Mouse (Mus musculus): ENCODE data around the gene Macf1. TPM values are rescaled to one million over a fixed set of nuclear protein-coding genes. Genes with fewer than 3 reads are reported as not detected.
"Not testable (repeated sequence)": the region's sequence is repeated elsewhere in the genome, so short reads cannot be mapped to it uniquely, and the experiment has no call there.

Gene Macf1
- total RNA-seq, 2 experiments from 2014 or later: 49.0 to 51.9 TPM

- intact Hi-C loops (cut with DNase I): no loop called here
- no peak for DNase-seq
Observed at GRCm38 (mm10) chr4:123334177-123334576, 350.0 kb downstream of the Macf1 start.

GRCm38 (mm10) chr4:123333151-123333550 is 351.0 kb downstream of the Macf1 start:
- intact Hi-C loops (cut with DNase I): no loop called here
- no peak for DNase-seq

GRCm38 (mm10) chr4:123331961-123332360 is 352.2 kb downstream of the Macf1 start:
- DNase-seq; intact Hi-C loops (cut with DNase I): not testable (repeated sequence)

DNA sequence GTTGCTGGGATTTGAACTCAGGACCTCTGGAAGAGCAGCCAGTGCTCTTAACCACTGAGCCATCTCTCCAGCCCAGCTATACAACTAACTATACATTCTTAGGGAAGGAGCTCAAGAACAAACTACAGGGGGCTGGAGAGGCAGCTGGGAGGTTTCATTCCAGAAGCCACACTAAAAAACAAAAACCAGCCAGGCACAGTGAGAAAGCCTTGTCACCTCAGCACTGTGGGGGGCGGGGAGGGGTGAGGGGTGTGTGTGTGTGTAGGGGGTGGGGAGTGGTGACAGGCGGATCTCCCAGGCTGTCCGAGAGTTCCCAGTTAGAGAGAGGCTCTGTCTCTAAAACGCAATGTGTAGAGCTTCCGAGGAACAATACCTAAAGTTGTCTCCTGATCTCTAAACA is 352.8 kb downstream of the Macf1 start:
- intact Hi-C loops (cut with DNase I): no loop called here
- DNase-seq: no peak

DNA sequence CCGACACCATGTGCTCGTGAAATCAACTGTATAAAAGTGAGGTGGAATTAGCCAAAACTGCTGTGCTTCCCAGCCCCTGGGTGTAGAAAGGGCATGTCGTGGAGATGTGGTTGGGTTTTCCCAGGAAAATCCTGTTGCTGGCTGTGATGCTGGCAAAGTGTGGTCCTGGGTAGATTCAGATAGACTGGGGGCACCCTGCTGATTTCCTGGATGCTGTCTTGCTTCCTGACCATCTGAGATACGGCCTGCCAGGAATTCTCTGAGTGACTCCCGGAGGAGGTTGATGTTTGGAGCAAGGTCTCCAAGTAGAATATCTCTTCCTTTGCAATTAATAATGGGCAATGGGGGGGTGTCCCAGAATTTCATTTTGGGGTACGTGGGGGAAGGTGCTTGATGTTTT is 355.2 kb downstream of the Macf1 start:
- intact Hi-C loops (cut with DNase I): no loop called here
- no peak for DNase-seq

GRCm38 (mm10) chr4:123327630-123328029 is 356.5 kb downstream of the Macf1 start:
- no peak for DNase-seq
- intact Hi-C loops (cut with DNase I): no loop called here

DNA sequence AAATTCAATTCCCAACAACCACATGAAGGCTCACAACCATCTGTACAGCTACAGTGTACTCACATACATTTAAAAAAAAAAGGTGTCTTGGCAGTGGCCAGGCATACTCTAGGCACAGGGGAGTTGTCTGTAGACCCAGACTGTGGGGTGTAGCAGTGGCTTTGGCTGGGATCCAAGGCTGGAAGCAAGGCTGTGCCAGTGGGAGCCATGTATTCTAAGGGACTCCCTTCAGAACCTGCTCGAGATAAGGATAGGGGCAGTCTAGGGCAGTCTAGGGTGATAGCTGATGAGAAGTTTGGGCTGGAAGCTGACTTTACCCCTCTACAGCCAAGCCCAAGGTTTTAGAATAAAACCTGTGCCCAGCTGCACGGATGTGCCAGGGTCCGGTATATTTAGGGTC is 358.1 kb downstream of the Macf1 start:
- intact Hi-C loops (cut with DNase I): no loop called here
- no peak for DNase-seq

GRCm38 (mm10) chr4:123323534-123323933 is 360.6 kb downstream of the Macf1 start, which contains the start of gene Oxct2a:
Gene Oxct2a, minus strand, starts transcription at chr4:123323634.
- intact Hi-C loops (cut with DNase I): no loop called here
- DNase-seq: no peak

GRCm38 (mm10) chr4:123322910-123323309 is 361.2 kb downstream of the Macf1 start:
- DNase-seq; intact Hi-C loops (cut with DNase I): not testable (repeated sequence)

DNA sequence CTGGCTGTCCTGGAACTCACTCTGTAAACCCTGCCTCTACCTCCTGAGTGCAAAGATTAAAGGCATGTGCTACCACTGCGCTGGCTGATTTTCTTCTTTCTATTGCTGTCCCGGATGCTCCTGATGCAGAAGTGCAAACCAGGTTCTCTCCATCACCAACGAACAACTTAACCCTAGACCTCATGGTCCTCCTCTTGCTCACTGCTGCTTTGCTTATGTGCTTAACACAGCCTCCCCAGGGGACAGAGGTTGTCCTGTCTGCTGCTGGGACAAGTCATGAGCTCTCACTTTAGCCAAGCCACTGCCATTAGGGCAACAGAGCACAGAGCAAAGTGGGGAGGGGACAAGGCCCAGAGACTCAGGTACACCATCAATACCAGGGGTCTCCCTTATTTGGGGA is 369.7 kb downstream of the Macf1 start:
- intact Hi-C loops (cut with DNase I): no loop called here
- DNase-seq: no peak

- DNase-seq: no peak
- intact Hi-C loops (cut with DNase I): no loop called here
Observed at GRCm38 (mm10) chr4:123313010-123313409, 371.1 kb downstream of the Macf1 start.

DNA sequence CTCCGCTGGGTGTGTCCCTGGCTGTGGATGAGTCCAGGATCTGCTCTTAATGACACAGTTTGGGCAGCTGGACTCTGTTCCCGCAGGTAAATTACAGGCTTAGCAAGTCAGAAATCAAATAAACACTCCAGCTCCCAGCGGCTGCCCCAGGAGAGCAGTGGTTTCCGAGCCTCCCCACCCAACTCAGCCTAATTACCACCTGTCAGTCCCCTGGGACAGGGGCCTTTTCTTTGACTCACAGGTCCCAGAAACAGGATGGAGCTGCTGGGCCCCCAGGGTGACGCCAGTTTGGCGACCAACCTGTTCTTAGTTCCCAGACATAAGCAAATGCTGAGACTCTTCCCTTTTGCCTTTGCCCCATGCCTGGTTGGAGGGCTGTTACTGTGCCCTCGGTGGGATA is 372.3 kb downstream of the Macf1 start:
- DNase-seq: no peak
- intact Hi-C loops (cut with DNase I): no loop called here

GRCm38 (mm10) chr4:123308292-123308691 is 375.9 kb downstream of the Macf1 start:
- intact Hi-C loops (cut with DNase I): loop anchor here (5.0 to 10.0 kb wide), 3 partner anchors 54 to 217 kb away; no protein-coding TSS in a partner anchor
- no peak for DNase-seq

DNA sequence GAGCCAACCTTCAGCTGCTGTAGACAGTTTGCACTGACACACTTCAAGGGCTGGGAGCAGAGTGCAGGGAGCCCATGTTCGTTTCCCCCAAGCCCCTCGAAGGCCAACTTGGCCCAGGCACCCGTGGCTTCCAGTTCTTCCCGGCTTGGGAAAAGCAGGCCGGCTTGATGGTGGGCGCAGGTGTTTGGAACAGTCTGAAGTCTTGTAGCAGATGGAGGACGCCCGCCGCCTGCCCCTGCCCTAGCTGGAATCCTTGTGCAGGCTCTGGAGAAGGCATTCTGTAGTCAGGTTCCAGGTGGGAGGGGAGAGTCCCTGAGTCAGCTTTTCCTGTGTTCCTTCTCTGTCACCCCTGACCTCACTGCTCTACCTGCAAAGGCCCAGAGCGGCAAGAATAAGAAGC is 377.2 kb downstream of the Macf1 start:
- DNase-seq: no peak
- intact Hi-C loops (cut with DNase I): loop anchor here (5.0 to 10.0 kb wide), 3 partner anchors 55 to 218 kb away; no protein-coding TSS in a partner anchor

GRCm38 (mm10) chr4:123305789-123306188 is 378.4 kb downstream of the Macf1 start:
- no peak for DNase-seq
- intact Hi-C loops (cut with DNase I): loop anchor here (5.0 to 10.0 kb wide), 3 partner anchors 57 to 219 kb away; no protein-coding TSS in a partner anchor

Small RNAs within 50 kb of the gene (microRNA-seq; reads per million reads assigned to microRNA genes)
- 0 reads per million in 2 experiments for gene Mir6398

Other genes with a start within 250 kb of the Macf1 start
- 100 to 1,000 TPM; 246 to 272 TPM for gene Ndufs5, start 33.8 kb upstream of the Macf1 start, total RNA-seq (2021)
- 10 to 100 TPM; 19.3 to 24.3 TPM for gene Akirin1, start 66.0 kb upstream of the Macf1 start, total RNA-seq (2021)
- gene Rhbdl2, start 103.5 kb upstream of the Macf1 start, total RNA-seq (2021): not detected
- gene 4933427I04Rik, start 175.3 kb upstream of the Macf1 start, total RNA-seq (2021): not detected
- gene Mycbp, start 220.5 kb upstream of the Macf1 start, total RNA-seq (2021): 10 to 100 TPM; 17.1 to 18.5 TPM
- 10 to 100 TPM; 17.6 to 18.7 TPM for gene Rragc, start 233.1 kb upstream of the Macf1 start, total RNA-seq (2021)
- not detected for gene 4930535I16Rik, start 233.7 kb upstream of the Macf1 start, total RNA-seq (2021)